Mouse (Mus musculus): ENCODE data around the gene Mlec. TPM values are rescaled to one million over a fixed set of nuclear protein-coding genes. Genes with fewer than 3 reads are reported as not detected.

The Mlec gene
- polyA plus RNA-seq, 1 experiment: 112 TPM

DNA sequence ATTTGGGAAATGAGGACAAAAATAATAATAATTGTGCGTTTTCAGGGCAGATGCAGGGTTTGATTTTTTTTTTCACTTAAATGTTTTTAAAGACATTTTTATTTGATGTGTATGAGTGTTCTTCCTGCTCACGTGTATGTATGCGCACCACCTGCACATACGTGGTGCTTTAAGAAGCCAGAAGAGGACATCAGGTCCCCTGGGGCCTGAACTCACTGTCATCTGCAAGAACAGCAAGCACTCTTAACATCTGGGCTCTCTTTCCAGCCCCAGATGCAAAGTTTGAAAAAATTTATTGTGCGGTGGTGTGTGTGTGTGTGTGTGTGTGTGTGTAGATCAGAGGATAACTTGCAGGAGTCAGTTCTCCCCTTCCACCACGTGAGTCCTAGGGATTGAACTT is 19.9 kb upstream of the Mlec start:
- Histone ChIP-seq H3K4me3 (no peak overlapping the region), H3K36me3 (ENCODE audit: control insufficient read depth, insufficient read depth) (no peaks in the 10 kb centered on the region), H3K79me2 (ENCODE audit: control insufficient read depth, insufficient read depth) (no peaks in the 10 kb centered on the region), H3ac (ENCODE audit: control insufficient read depth, insufficient read length) (no peak overlapping the region), H3K4me2 (ENCODE audit: low read depth) (no peak overlapping the region), H3K27me3 (ENCODE audit: control insufficient read depth, insufficient read depth, insufficient read length) (peaks cover 24% of the 10 kb centered on the region)
- TF ChIP-seq POLR2A (IDR thresholded peaks at IDR 0.05; ENCODE audit: insufficient read length, low read depth) (no peak), REST (IDR thresholded peaks at IDR 0.05; ENCODE audit: insufficient read depth, insufficient read length) (no peak), CEBPB (IDR thresholded peaks at IDR 0.05; ENCODE audit: insufficient read depth, poor library complexity, severe bottlenecking) (no peak)

DNA sequence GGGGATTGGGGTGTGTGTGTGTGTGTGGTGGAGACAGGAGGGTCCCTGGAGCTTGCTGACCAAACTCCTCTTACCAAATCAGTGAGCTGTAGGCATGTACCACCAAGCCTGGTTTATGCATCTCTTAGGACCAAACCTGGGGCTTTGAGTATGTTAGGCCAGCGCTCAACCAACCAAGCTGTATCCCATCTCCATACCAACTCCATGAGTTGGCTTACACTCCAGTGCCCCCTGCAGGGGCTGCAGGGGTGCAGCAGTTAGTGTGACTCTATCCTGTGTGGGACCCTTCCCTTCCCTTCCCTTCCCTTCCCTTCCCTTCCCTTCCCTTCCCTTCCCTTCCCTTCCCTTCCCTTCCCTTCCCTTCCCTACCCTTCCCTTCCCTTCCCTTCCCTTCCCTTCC is 16.6 kb upstream of the Mlec start:
- Histone ChIP-seq H3K4me2 (ENCODE audit: low read depth) (no peak overlapping the region), H3K4me3 (no peak overlapping the region), H3K27me3 (ENCODE audit: control insufficient read depth, insufficient read depth, insufficient read length) (peaks cover 24% of the 10 kb centered on the region), H3K36me3 (ENCODE audit: control insufficient read depth, insufficient read depth) (no peaks in the 10 kb centered on the region), H3K79me2 (ENCODE audit: control insufficient read depth, insufficient read depth) (no peaks in the 10 kb centered on the region), H3ac (ENCODE audit: control insufficient read depth, insufficient read length) (no peak overlapping the region)
- TF ChIP-seq E2F4 (IDR thresholded peaks at IDR 0.05; ENCODE audit: insufficient read depth): no peak
- TF ChIP-seq POLR2AphosphoS2 (IDR thresholded peaks at IDR 0.05; ENCODE audit: insufficient read length, low read depth): no peak
- TF ChIP-seq MAX (IDR thresholded peaks at IDR 0.05; ENCODE audit: low read depth): no peak
- no peak for TF ChIP-seq MYOG (IDR thresholded peaks at IDR 0.05; ENCODE audit: control insufficient read depth in 1 of 3, insufficient read depth in 1 of 3, insufficient read length in 2 of 3, low read depth in 2 of 3)
- TF ChIP-seq CEBPB (IDR thresholded peaks at IDR 0.05; ENCODE audit: insufficient read depth, poor library complexity, severe bottlenecking): no peak
- TF ChIP-seq REST (IDR thresholded peaks at IDR 0.05; ENCODE audit: insufficient read depth, insufficient read length): no peak
- no peak for TF ChIP-seq USF1 (IDR thresholded peaks at IDR 0.05; ENCODE audit: low read depth)
- no peak for TF ChIP-seq MYOD1 (IDR thresholded peaks at IDR 0.05; ENCODE audit: control insufficient read depth in 1 of 3, insufficient read length in 2 of 3, low read depth in 2 of 3)
- TF ChIP-seq SRF (IDR thresholded peaks at IDR 0.05; ENCODE audit: control insufficient read depth, insufficient read length, low read depth): no peak
- no peak for TF ChIP-seq TCF12 (IDR thresholded peaks at IDR 0.05; ENCODE audit: insufficient read depth, poor library complexity, severe bottlenecking)
- TF ChIP-seq POLR2A (IDR thresholded peaks at IDR 0.05; ENCODE audit: insufficient read length, low read depth): no peak
- TF ChIP-seq TCF3 (IDR thresholded peaks at IDR 0.05; ENCODE audit: insufficient read length, low read depth): no peak

GRCm38 (mm10) chr5:115170150-115170549 is 12.2 kb upstream of the Mlec start:
- Histone ChIP-seq H3K36me3 (ENCODE audit: control insufficient read depth, insufficient read depth) (no peaks in the 10 kb centered on the region), H3K79me2 (ENCODE audit: control insufficient read depth, insufficient read depth) (no peaks in the 10 kb centered on the region), H3K4me3 (no peak overlapping the region), H3ac (ENCODE audit: control insufficient read depth, insufficient read length) (no peak overlapping the region), H3K4me2 (ENCODE audit: low read depth) (no peak overlapping the region), H3K27me3 (ENCODE audit: control insufficient read depth, insufficient read depth, insufficient read length) (peaks cover 2% of the 10 kb centered on the region)
- TF ChIP-seq TCF12 (IDR thresholded peaks at IDR 0.05; ENCODE audit: insufficient read depth, poor library complexity, severe bottlenecking): no peak

GRCm38 (mm10) chr5:115168641-115169415 is 10.8 kb upstream of the Mlec start:
- Histone ChIP-seq H3K27me3 (ENCODE audit: control insufficient read depth, insufficient read depth, insufficient read length) (no peaks in the 10 kb centered on the region), H3K36me3 (ENCODE audit: control insufficient read depth, insufficient read depth) (no peaks in the 10 kb centered on the region), H3K4me2 (ENCODE audit: low read depth) (no peak overlapping the region), H3ac (ENCODE audit: control insufficient read depth, insufficient read length) (no peak overlapping the region), H3K79me2 (ENCODE audit: control insufficient read depth, insufficient read depth) (no peaks in the 10 kb centered on the region), H3K4me3 (no peak overlapping the region)
- no peak for TF ChIP-seq SRF (IDR thresholded peaks at IDR 0.05; ENCODE audit: control insufficient read depth, insufficient read length, low read depth)
- TF ChIP-seq POLR2A (IDR thresholded peaks at IDR 0.05; ENCODE audit: insufficient read length, low read depth): no peak
- TF ChIP-seq MYOD1 (IDR thresholded peaks at IDR 0.05; ENCODE audit: control insufficient read depth in 1 of 3, insufficient read length in 2 of 3, low read depth in 2 of 3): no peak
- no peak for TF ChIP-seq REST (IDR thresholded peaks at IDR 0.05; ENCODE audit: insufficient read depth, insufficient read length)
- TF ChIP-seq CEBPB (IDR thresholded peaks at IDR 0.05; ENCODE audit: insufficient read depth, poor library complexity, severe bottlenecking): no peak
- TF ChIP-seq E2F4 (IDR thresholded peaks at IDR 0.05; ENCODE audit: insufficient read depth): no peak
- TF ChIP-seq POLR2AphosphoS2 (IDR thresholded peaks at IDR 0.05; ENCODE audit: insufficient read length, low read depth): no peak
- no peak for TF ChIP-seq MYOG (IDR thresholded peaks at IDR 0.05; ENCODE audit: control insufficient read depth in 1 of 3, insufficient read depth in 1 of 3, insufficient read length in 2 of 3, low read depth in 2 of 3)

DNA sequence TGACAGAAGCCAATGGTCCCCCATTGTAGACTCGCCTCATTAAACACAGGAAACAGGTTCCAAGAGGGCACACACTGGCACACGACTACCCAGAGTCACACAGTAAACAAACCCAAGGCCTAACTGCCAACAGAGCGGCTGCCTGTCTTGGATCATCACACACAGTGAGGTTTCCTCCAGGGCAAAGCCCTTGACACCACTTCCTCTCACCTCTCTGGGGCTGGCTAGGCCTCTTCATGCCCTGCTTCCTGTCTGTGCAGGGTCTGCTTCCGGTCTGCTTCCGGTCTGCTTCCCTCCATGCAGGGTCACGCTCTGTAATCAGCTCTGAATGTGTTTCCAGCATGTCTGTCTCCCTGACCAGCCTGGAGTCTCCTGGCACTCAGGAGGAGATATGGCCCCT is 9.4 kb upstream of the Mlec start:
- no peaks in the 10 kb centered on the region for H3K36me3 ChIP-seq (ENCODE audit: control insufficient read depth, insufficient read depth)
- H3K79me2 ChIP-seq (ENCODE audit: control insufficient read depth, insufficient read depth): no peaks in the 10 kb centered on the region
- H3K27me3 ChIP-seq (ENCODE audit: control insufficient read depth, insufficient read depth, insufficient read length): no peaks in the 10 kb centered on the region
- no peak overlapping the region for H3ac ChIP-seq (ENCODE audit: control insufficient read depth, insufficient read length)
- H3K4me3 ChIP-seq: no peak overlapping the region
- no peak for TF ChIP-seq USF1 (IDR thresholded peaks at IDR 0.05; ENCODE audit: low read depth)
- no peak for TF ChIP-seq POLR2AphosphoS2 (IDR thresholded peaks at IDR 0.05; ENCODE audit: insufficient read length, low read depth)
- TF ChIP-seq E2F4 (IDR thresholded peaks at IDR 0.05; ENCODE audit: insufficient read depth): no peak
- TF ChIP-seq SRF (IDR thresholded peaks at IDR 0.05; ENCODE audit: control insufficient read depth, insufficient read length, low read depth): no peak
- TF ChIP-seq TCF12 (IDR thresholded peaks at IDR 0.05; ENCODE audit: insufficient read depth, poor library complexity, severe bottlenecking): no peak
- no peak for TF ChIP-seq MYOG (IDR thresholded peaks at IDR 0.05; ENCODE audit: control insufficient read depth in 1 of 3, insufficient read depth in 1 of 3, insufficient read length in 2 of 3, low read depth in 2 of 3)
- no peak for TF ChIP-seq MYOD1 (IDR thresholded peaks at IDR 0.05; ENCODE audit: control insufficient read depth in 1 of 3, insufficient read length in 2 of 3, low read depth in 2 of 3)
- TF ChIP-seq REST (IDR thresholded peaks at IDR 0.05; ENCODE audit: insufficient read depth, insufficient read length): no peak
- TF ChIP-seq CEBPB (IDR thresholded peaks at IDR 0.05; ENCODE audit: insufficient read depth, poor library complexity, severe bottlenecking): no peak
- no peak overlapping the region for H3K4me2 ChIP-seq (ENCODE audit: low read depth)

Data from myocyte (in vitro differentiated cells).